Comparison of ENCODE assay signal across 8 mouse cellular contexts in the genomic region with DNA sequence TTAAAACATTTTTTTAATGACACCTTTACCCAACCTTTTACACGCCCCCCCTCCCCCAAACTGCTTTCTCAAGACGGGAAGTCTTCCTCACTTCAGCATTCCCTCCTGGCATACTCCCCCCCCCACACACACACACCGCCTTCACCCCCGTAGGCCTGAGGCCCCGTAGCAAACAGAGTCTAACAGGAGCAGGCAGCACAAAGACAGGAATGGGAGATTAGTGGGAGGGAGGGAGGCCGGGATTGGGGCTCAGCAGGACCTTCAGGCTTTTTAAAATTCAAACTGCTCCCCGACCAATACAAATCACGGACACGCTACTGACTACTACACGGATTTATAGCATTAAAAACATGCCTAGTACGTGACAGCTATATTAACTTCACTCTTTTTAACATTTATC. TPM values are rescaled to one million over a fixed set of nuclear protein-coding genes. Genes with fewer than 3 reads are reported as not detected.
A peak's percentile ranks its signal among the peaks of the same experiment; 100 is the strongest.
DNase-seq lines count a peak whose midpoint lies in the region; ATAC-seq and TF ChIP-seq lines count a peak whose summit lies in the region.

No protein-coding gene starts in this region.

- peak overlapping the region; percentile 98 for H3K9ac ChIP-seq in intestine, embryonic 14.5 days (ENCODE audit: low read length)
- H3K9ac ChIP-seq in liver, embryonic 16.5 days (ENCODE audit: low read depth, low read length): peak overlapping the region; percentile 100

- H3K4me2 ChIP-seq in intestine, embryonic 14.5 days (ENCODE audit: low read length): peak overlapping the region; percentile 97
- H3K4me2 ChIP-seq in liver, embryonic 16.5 days (ENCODE audit: low read depth, low read length): peak overlapping the region; percentile 96

- WGBS in intestine, embryonic 14.5 days: 1% methylated on average over 11 of the region's 11 CpGs
- WGBS in liver, embryonic 16.5 days (ENCODE audit: insufficient replicate concordance): under 1% methylated on average over 11 of the region's 11 CpGs

- H3K9me3 ChIP-seq in intestine, embryonic 14.5 days (ENCODE audit: control insufficient read depth, low read length): no peaks in the 10 kb centered on the region
- no peaks in the 10 kb centered on the region for H3K9me3 ChIP-seq in liver, embryonic 16.5 days (replicated peaks; ENCODE audit: control insufficient read depth, low read length)

- no peak for ATAC-seq in CD4-positive, CD25-positive, alpha-beta regulatory T cell, adult 4 months
- ATAC-seq in intestine, embryonic 14.5 days (replicated peaks; ENCODE audit: low FRiP score, low TSS enrichment, low read depth): no peak
- no peak for ATAC-seq in liver, embryonic 16.5 days (ENCODE audit: low read depth)

- DNase-seq in CD4-positive, CD25-positive, alpha-beta regulatory T cell, adult 2 months (ENCODE audit: low read depth, low spot score): peak; percentile 25
- DNase-seq in ES-CJ7 (ENCODE audit: low read depth, low spot score): peak; percentile 49
- peak; percentile 59 for DNase-seq in intestine, embryonic 14.5 days (ENCODE audit: low spot score)
- peak; percentile 42 for DNase-seq in yolk sac, embryonic 10.5 days (ENCODE audit: low spot score)
- no peak for DNase-seq in frontal cortex, postnatal 14 days (ENCODE audit: low spot score in 2 of 2)

- H3K4me3 ChIP-seq in embryonic fibroblast, embryonic 13.5 days (ENCODE audit: insufficient read depth, low read length): peak overlapping the region; percentile 72
- peak overlapping the region; percentile 83 for H3K4me3 ChIP-seq in intestine, embryonic 14.5 days (ENCODE audit: low read depth, low read length)
- peak overlapping the region; percentile 99 for H3K4me3 ChIP-seq in liver, embryonic 16.5 days (ENCODE audit: low read depth, low read length)

- H3K27ac ChIP-seq in embryonic fibroblast, embryonic 13.5 days (ENCODE audit: insufficient read depth, low read length): no peak overlapping the region
- peak overlapping the region; percentile 100 for H3K27ac ChIP-seq in intestine, embryonic 14.5 days (ENCODE audit: low read depth)
- peak overlapping the region; percentile 76 for H3K27ac ChIP-seq in liver, embryonic 16.5 days (ENCODE audit: low read length)

- H3K36me3 ChIP-seq in intestine, embryonic 14.5 days (ENCODE audit: control insufficient read depth, insufficient read depth, low read length): no peaks in the 10 kb centered on the region
- H3K36me3 ChIP-seq in liver, embryonic 16.5 days (ENCODE audit: control insufficient read depth, insufficient read depth): no peaks in the 10 kb centered on the region

- no peak for TF ChIP-seq POLR2A in embryonic fibroblast, embryonic 13.5 days (IDR thresholded peaks at IDR 0.05; ENCODE audit: low read depth, low read length)

- TF ChIP-seq CTCF in embryonic fibroblast, embryonic 13.5 days (IDR thresholded peaks at IDR 0.05; ENCODE audit: borderline replicate concordance, insufficient read depth, low read length): no peak

- no peaks in the 10 kb centered on the region for H3K27me3 ChIP-seq in intestine, embryonic 14.5 days (replicated peaks; ENCODE audit: control insufficient read depth, insufficient read depth, low read length)
- H3K27me3 ChIP-seq in liver, embryonic 16.5 days (ENCODE audit: control insufficient read depth, insufficient read depth, low read depth, low read length): no peaks in the 10 kb centered on the region

- H3K4me1 ChIP-seq in embryonic fibroblast, embryonic 13.5 days (ENCODE audit: control insufficient read depth, insufficient read depth, low read length): no peaks in the 10 kb centered on the region
- H3K4me1 ChIP-seq in intestine, embryonic 14.5 days (replicated peaks; ENCODE audit: control insufficient read depth, insufficient read depth, low read length): peaks cover 9% of the 10 kb centered on the region
- peaks cover 6% of the 10 kb centered on the region for H3K4me1 ChIP-seq in liver, embryonic 16.5 days (ENCODE audit: control insufficient read depth, low read depth, low read length)

RNA-seq across cellular contexts. Expression of a gene that starts 2.1 kb away (rescaled TPM):
- polyA plus RNA-seq in CD4-positive, CD25-positive, alpha-beta regulatory T cell, adult 4 months (2017; shearing (Covaris generic)): 10 to 100 TPM; 49.6 to 51.7 TPM
- 40.3 and 48.7 TPM in 2 replicates for polyA plus RNA-seq in embryonic fibroblast, embryonic 13.5 days (2011; ENCODE audit: insufficient read length, low read depth, missing spikeins)
- polyA plus RNA-seq in intestine, embryonic 14.5 days (2014; fragmentation: Nextera tagmentation; extraction: Ambion mirVana): 23.3 and 23.8 TPM in 2 replicates
- 6.2 and 6.3 TPM in 2 replicates for polyA plus RNA-seq in liver, embryonic 16.5 days (2015; fragmentation: Nextera tagmentation; extraction: Ambion mirVana)

Comparison
In these comparisons a context has a peak if more than half of its experiments do, and no peak if none do; other contexts are left out.
1. DNase-seq: peak in CD4-positive, CD25-positive, alpha-beta regulatory T cell, adult 2 months (single experiment), ES-CJ7 (single experiment), intestine, embryonic 14.5 days (single experiment) and yolk sac, embryonic 10.5 days (single experiment); none in frontal cortex, postnatal 14 days (0 of 2).
2. Peak in every context shown above with its lines, with median percentiles within 50 percentile points of each other: H3K4me3 ChIP-seq.